Mouse (Mus musculus) cerebellum, adult 2 months (tissue): ENCODE measurements at regions not wholly inside any gene's neighbourhood (a gene's known extent, or its start where the extent isn't known, plus 50 kb on each side); places are given as distances from the start of the nearest gene placed in this dataset.

Experiments
- DNase-seq, 2 experiments: peaks; one replicate each; pipeline ENCODE4 v3.0.0; 2021
- H3K27ac ChIP-seq: fragments of 200-500 bp; 2 replicates; pipeline ENCODE4 v1.5.1; 2012; ENCODE audit warnings: low read length, control low read depth, inconsistent platforms; ENCODE audit not compliant: insufficient read depth
- H3K27me3 ChIP-seq: fragments of 200-500 bp; 2 replicates; pipeline ENCODE4 v1.6.1; 2012; ENCODE audit warnings: inconsistent platforms, mild to moderate bottlenecking, low read length, moderate library complexity; ENCODE audit not compliant: control insufficient read depth, insufficient read depth
- H3K4me1 ChIP-seq: fragments of 200-500 bp; 2 replicates; pipeline ENCODE4 v1.6.1; 2011; ENCODE audit warnings: low read length; ENCODE audit not compliant: control insufficient read depth, insufficient read depth
- H3K4me3 ChIP-seq: fragments of 200-500 bp; replicated peaks from 2 replicates; pipeline ENCODE3; 2011; ENCODE audit warnings: mild to moderate bottlenecking, low read depth, low read length, control low read depth; ENCODE audit not compliant: insufficient read depth
- CTCF ChIP-seq: fragments of 200-500 bp; IDR thresholded peaks from 2 replicates; pipeline ENCODE4 v1.5.1; 2011; ENCODE audit warnings: low read depth, mild to moderate bottlenecking, control low read depth, low read length, moderate library complexity, borderline replicate concordance; ENCODE audit not compliant: insufficient read depth
- POLR2A ChIP-seq: fragments of 200-500 bp; IDR thresholded peaks from 2 replicates; pipeline ENCODE4 v1.6.1; 2011; ENCODE audit warnings: low read length, control low read depth, borderline replicate concordance; ENCODE audit not compliant: insufficient read depth

GRCm38 (mm10) chr3:80473686-80474085 lies 328.9 kb downstream of the Gria2 start:
- H3K4me3 ChIP-seq: no peak overlapping the region
- no peaks in the 10 kb centered on the region for H3K27me3 ChIP-seq
- no peak overlapping the region for H3K27ac ChIP-seq

More at GRCm38 (mm10) chr3:80473686-80474085, 328.9 kb downstream of the Gria2 start:
- DNase-seq: no peak
- H3K4me1 ChIP-seq: no peaks in the 10 kb centered on the region
- TF ChIP-seq CTCF: no peak
- TF ChIP-seq POLR2A: no peak
